Mouse (Mus musculus): ENCODE measurements at regions not wholly inside any gene's neighbourhood (a gene's known extent, or its start where the extent isn't known, plus 50 kb on each side); places are given as distances from the start of the nearest gene placed in this dataset.
A peak's percentile ranks its signal among the peaks of the same experiment; 100 is the strongest.

DNA sequence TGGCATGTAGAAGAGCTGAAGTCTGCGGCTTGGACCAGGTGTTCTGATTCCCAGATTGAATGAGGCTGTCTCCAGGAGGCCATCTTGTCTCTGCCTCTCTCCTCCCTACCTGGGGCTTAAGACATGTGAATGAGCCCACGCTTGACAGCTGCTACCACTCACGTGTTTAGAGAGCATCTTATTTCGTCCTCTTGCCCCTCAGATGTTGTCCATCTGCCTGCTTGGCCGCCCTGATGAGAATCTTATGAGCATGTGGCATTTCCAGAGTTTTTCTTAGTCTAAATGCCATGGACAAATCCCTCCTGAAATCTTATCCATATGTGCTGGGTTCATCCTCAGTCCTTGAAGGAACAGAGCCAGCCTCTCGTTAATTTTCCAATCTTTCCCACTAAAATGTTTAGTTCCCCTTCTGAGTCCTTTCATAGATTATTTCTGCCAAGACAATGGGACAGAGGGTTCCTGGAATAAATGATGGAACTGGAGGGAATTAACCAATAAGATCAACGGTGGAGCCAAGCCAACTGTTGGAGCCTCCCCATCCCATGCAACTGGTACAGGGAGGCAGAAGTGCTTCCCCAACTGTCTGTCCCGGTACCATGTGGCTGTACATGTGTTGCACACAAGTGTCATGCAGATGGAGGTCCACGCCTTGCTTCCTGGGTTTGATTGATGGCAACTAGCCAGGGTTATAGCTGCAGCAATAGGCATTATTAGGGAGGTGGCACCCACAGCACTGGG, 89.2 kb upstream of the Irf2bp2 start:
- DNase-seq (ENCODE audit: low spot score in 2 of 2), result no peak

GRCm38 (mm10) chr8:126681948-126682651, 88.3 kb upstream of the Irf2bp2 start:
- no peak for DNase-seq (ENCODE audit: low spot score in 2 of 2)

GRCm38 (mm10) chr8:126678004-126678751, 84.4 kb upstream of the Irf2bp2 start:
- no peak for DNase-seq (ENCODE audit: low spot score in 2 of 2)

- peak; percentile 65 to 70 for DNase-seq (ENCODE audit: low spot score in 2 of 2)
Observed at GRCm38 (mm10) chr8:126675153-126675552, 81.4 kb upstream of the Irf2bp2 start.

DNA sequence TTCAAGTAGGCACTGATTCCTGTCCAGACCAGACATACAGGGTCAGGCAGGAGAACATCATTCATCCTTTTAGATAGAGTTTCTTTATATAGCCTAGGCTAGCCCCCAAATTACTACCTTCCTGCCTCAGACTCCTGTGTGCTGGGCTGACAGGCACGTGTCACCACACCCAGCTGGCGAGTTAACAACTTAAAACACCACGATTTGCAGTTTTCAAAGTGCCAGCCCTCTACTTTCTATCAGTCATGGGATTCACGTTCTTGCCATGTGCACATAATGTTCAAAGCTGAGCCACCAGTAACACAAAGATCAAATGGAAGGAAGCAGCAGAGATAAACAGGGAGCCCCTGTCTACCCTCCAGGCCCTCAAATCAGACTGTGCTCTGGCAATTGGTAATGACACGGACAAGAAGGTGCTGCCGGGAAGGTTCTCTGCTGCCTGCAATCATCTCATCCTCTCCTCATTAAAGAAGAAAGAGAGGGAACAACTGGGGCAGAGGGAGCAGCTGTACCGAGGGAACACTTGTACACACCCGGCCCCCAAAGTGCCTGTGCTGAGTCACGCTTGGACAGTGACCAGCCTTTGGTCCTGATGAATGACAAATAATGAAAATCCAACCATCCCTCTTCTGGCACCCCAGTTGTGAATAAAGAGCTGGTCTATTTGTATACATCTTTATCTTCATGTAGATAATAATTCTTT, 79.4 kb upstream of the Irf2bp2 start:
- DNase-seq (ENCODE audit: low spot score in 2 of 2), result no peak

GRCm38 (mm10) chr8:126671594-126671993, 77.8 kb upstream of the Irf2bp2 start:
- no peak for DNase-seq (ENCODE audit: low spot score in 2 of 2)

- DNase-seq (ENCODE audit: low spot score in 2 of 2), result no peak
Observed at GRCm38 (mm10) chr8:126669919-126670318, 76.1 kb upstream of the Irf2bp2 start.

GRCm38 (mm10) chr8:126669154-126669553, 75.4 kb upstream of the Irf2bp2 start:
- DNase-seq (ENCODE audit: low spot score in 2 of 2), result no peak

GRCm38 (mm10) chr8:126668657-126669025, 74.9 kb upstream of the Irf2bp2 start:
- no peak for DNase-seq (ENCODE audit: low spot score in 2 of 2)

- DNase-seq (ENCODE audit: low spot score in 2 of 2), result peak; percentile 60 to 67
Observed at GRCm38 (mm10) chr8:126667721-126668656, 74.2 kb upstream of the Irf2bp2 start.

DNA sequence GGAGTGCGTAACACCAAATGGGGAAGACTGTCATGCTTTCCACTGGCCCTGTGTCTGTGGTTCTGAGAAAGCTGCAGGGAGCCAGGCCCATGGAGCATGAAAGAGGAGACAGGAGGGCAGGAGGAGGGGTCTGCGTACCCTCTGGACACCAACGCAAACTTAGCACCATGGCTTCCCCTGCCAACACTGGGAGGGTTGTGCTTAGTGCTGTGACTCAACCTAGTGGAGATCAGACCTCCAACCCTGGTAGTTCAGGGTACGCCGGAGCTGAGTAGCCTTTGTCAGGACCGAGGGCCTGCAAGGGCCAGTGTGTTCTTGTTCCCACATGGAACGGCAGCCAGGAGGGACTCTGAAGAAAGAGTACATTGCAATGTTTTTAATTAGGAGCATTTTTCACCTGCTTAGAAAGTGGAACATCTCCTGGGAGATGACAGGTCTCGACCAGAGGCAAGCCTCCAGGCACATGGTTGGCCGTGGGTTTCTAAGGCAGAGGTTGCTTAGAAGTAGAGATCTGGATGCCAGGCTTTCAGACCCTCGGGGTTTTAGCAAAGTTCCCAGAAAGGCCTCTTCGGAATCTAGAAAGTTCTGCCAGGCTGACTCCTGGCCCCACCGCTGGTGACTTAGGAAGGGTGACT, 73.4 kb upstream of the Irf2bp2 start:
- DNase-seq (ENCODE audit: low spot score in 2 of 2), result no peak

- peak; percentile 99 for DNase-seq (ENCODE audit: low spot score in 2 of 2)
Observed at GRCm38 (mm10) chr8:126666327-126667085, 72.7 kb upstream of the Irf2bp2 start.

DNA sequence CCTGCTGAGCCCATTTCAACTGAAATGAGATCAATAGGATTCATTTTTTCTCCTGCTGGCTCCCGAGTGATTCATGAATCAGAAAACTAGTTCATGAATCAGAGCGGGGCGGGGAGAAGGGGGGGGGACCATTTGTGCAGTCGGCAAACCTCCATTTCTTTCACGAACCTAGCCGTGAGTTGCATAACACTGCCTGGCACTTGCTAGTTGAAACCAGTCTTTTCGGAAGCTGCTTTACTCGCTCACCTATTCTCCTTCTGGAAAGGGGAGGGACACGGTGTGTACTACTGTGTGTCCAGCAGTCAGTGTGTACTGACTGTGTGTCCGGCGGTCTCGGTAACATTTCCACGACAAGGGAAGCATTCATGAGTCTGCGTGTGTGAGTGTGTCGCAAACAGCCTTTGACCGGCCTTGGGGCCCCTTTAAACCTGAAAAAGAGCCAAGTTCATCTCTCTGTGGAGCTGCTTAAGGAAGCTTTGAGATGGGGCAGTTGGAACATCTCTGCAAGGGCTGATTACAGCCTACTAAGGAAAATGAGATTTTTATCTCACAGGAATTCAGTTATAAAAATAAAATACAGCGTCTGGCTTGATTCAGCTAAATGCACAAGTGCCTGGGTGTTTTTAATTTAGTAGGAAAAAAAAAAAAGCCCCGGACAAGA, 71.9 kb upstream of the Irf2bp2 start:
- peak; percentile 54 to 68 for DNase-seq (ENCODE audit: low spot score in 2 of 2)

DNA sequence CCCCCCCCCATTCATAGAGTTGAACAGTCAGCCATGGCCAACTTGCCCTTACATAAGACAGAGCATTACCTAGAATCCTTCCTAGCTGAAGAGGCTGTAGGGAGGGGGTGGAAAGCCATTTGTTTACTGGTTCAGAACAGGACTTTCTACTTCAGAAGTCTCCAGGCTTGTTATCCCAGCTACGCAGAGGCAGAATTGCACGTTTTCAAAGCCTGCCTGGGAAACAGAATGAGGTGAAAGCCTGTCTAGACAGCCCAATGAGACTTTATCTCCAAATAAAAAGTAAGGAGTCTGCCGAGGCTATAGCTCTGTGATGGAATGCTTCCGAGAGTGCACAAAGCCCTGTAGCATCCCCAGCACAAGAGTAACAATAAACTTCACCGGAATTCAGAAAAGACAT, 71.1 kb upstream of the Irf2bp2 start:
- DNase-seq (ENCODE audit: low spot score in 2 of 2), result no peak

- DNase-seq (ENCODE audit: low spot score in 2 of 2), result no peak
Observed at GRCm38 (mm10) chr8:126662797-126663784, 69.3 kb upstream of the Irf2bp2 start.

DNA sequence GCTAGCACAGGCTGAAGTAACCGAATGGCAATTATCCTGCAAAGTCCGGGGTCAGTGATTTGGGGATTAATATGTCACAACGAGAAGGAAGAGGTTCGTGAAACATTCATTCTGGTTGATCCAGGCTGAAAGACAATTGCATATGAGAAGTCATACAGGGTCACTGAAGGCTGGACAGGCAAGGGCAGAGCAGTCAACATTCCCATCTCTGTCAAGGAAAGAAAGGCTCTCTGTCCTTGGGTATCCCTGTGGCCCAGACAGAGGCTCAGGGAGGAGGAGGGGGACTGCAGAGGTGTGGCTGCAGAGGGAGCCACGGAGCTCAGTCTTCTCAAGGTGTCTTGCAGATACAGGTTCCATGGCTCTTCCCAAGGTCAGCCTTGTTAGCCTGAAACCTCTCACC, 68.4 kb upstream of the Irf2bp2 start:
- DNase-seq (ENCODE audit: low spot score in 2 of 2), result no peak

DNA sequence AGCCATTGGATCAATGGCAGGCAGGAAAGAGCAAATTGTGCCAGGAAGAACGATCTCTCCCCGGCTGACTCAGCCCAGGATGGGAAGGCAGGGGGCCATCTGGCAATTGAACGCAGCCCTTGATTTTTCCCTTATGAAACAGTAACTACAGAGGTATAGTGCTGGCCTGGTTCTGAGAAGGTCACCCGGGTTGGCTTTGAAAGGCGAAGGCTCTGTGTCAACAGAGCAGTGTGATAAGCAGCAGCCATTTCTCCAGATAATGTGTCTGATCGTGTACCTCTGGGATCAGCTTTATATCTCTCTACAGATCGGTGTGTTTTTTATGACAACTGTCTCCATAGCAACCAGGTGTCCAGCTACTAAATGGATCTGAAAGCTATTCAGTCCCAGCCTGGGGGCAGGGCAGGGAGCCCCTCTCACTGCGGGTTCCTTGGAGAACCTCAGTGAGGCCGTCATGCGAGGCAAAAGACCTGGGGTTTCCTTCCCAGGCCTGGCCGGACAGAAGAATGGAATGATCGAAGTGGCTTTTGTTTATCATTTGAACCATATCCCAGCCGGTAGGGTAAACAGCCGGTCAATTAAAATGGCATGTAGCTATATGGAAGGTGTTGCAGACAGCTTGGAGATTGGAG, 67.8 kb upstream of the Irf2bp2 start:
- no peak for DNase-seq (ENCODE audit: low spot score in 2 of 2)

Measured in right cerebral cortex, postnatal 36 days (tissue).